Mouse (Mus musculus): ENCODE results near the gene Cldn17. TPM values are rescaled to one million over a fixed set of nuclear protein-coding genes. Genes with fewer than 3 reads are reported as not detected.

The Cldn17 gene
- polyA plus RNA-seq, 1 experiment from 2014 or later, result not detected

Other genes starting within 250 kb of the Cldn17 start
- gene Grik1, start 216.7 kb downstream of the Cldn17 start, polyA plus RNA-seq (2014; fragmentation: Nextera tagmentation; extraction: Ambion mirVana), result 2.4 and 2.9 TPM in 2 replicates
- 0.37 and 0.38 TPM in 2 replicates for gene Cldn8, start 56.2 kb upstream of the Cldn17 start, polyA plus RNA-seq (2014; fragmentation: Nextera tagmentation; extraction: Ambion mirVana)
- not detected in 2 replicates for gene Krtap24-1, start 105.3 kb upstream of the Cldn17 start, polyA plus RNA-seq (2014; fragmentation: Nextera tagmentation; extraction: Ambion mirVana)
- not detected in 2 replicates for gene 2310079G19Rik, start 120.7 kb upstream of the Cldn17 start, polyA plus RNA-seq (2014; fragmentation: Nextera tagmentation; extraction: Ambion mirVana)
- not detected in 2 replicates for gene Krtap26-1, start 140.8 kb upstream of the Cldn17 start, polyA plus RNA-seq (2014; fragmentation: Nextera tagmentation; extraction: Ambion mirVana)
- gene Krtap27-1, start 164.7 kb upstream of the Cldn17 start, polyA plus RNA-seq (2014; fragmentation: Nextera tagmentation; extraction: Ambion mirVana), result not detected in 2 replicates
- gene 2310061N02Rik, start 201.0 kb upstream of the Cldn17 start, polyA plus RNA-seq (2014; fragmentation: Nextera tagmentation; extraction: Ambion mirVana), result not detected in 2 replicates
- not detected in 2 replicates for gene Krtap13-1, start 221.9 kb upstream of the Cldn17 start, polyA plus RNA-seq (2014; fragmentation: Nextera tagmentation; extraction: Ambion mirVana)
- gene Krtap13, start 244.7 kb upstream of the Cldn17 start, polyA plus RNA-seq (2014; fragmentation: Nextera tagmentation; extraction: Ambion mirVana), result not detected in 2 replicates